Comparison of ENCODE assay signal across 20 mouse cellular contexts in genomic region chr4:134776246-134776645, GRCm38 (mm10). TPM values are rescaled to one million over a fixed set of nuclear protein-coding genes. Genes with fewer than 3 reads are reported as not detected.
DNase-seq lines count a peak whose midpoint lies in the region; ATAC-seq and TF ChIP-seq lines count a peak whose summit lies in the region.
"Had no signal": no experiment of that assay in that cellular context is flagged by ENCODE, and none has a peak within 500 bp of the region (broad histone marks: within the 10 kb centered on the region; RNA-seq: fewer than 3 reads in every experiment).

No protein-coding gene starts in this region.

- no peak for TF ChIP-seq CTCF in kidney, postnatal 0 days (IDR thresholded peaks at IDR 0.05; ENCODE audit: low read depth)

- no peaks in the 10 kb centered on the region for H3K9me3 ChIP-seq in kidney, postnatal 0 days (replicated peaks; ENCODE audit: low read length)
- H3K9me3 ChIP-seq in liver, embryonic 13.5 days (replicated peaks) = no peaks in the 10 kb centered on the region
- H3K9me3 ChIP-seq in liver, embryonic 11.5 days (ENCODE audit: control insufficient read depth, low read length) = no peaks in the 10 kb centered on the region
- H3K9me3 ChIP-seq: embryonic facial prominence, embryonic 12.5 days; forebrain, embryonic 15.5 days; liver, embryonic 12.5 days; lung, embryonic 15.5 days; megakaryocyte, embryonic 14.5 days; midbrain, embryonic 13.5 days had no signal

- peak; percentile 20 for DNase-seq in adrenal gland, postnatal 10 days
- no peak for DNase-seq in adrenal gland, postnatal 25 days
- DNase-seq in kidney, postnatal 0 days (ENCODE audit: low spot score) = peak; percentile 84
- DNase-seq in kidney, adult 11 months = no peak
- no peak for DNase-seq in liver, embryonic 13.5 days
- DNase-seq in liver, embryonic 11.5 days (ENCODE audit: low spot score) = no peak
- peak; percentile 92 for DNase-seq in NIH3T3 (ENCODE audit: low read depth)
- DNase-seq: cerebellum, adult 11-12 months; cerebellum, postnatal 14 days; thymus, adult 18-20 months; thymus, postnatal 36 days had no signal

- H3K4me2 ChIP-seq in kidney, postnatal 0 days (ENCODE audit: low read length) = no peak overlapping the region
- H3K4me2 ChIP-seq in liver, embryonic 13.5 days = no peak overlapping the region
- H3K4me2 ChIP-seq in liver, embryonic 11.5 days = no peak overlapping the region
- H3K4me2 ChIP-seq: embryonic facial prominence, embryonic 12.5 days; forebrain, embryonic 15.5 days; liver, embryonic 12.5 days; lung, embryonic 15.5 days; midbrain, embryonic 13.5 days had no signal

- H3K4me3 ChIP-seq in kidney, postnatal 0 days (replicated peaks; ENCODE audit: low read depth, low read length) = no peak overlapping the region
- no peak overlapping the region for H3K4me3 ChIP-seq in liver, embryonic 13.5 days (replicated peaks)
- H3K4me3 ChIP-seq in liver, embryonic 11.5 days (ENCODE audit: low read depth, low read length) = no peak overlapping the region
- H3K4me3 ChIP-seq: embryonic facial prominence, embryonic 12.5 days; forebrain, embryonic 15.5 days; layer of hippocampus, adult 2 months; liver, embryonic 12.5 days; lung, embryonic 15.5 days; megakaryocyte, embryonic 14.5 days; midbrain, embryonic 13.5 days had no signal

- WGBS in kidney, postnatal 0 days = 37% methylated on average over 7 of the region's 7 CpGs
- 73% methylated on average over 7 of the region's 7 CpGs for WGBS in liver, embryonic 13.5 days (ENCODE audit: insufficient replicate concordance)
- 80% methylated on average over 7 of the region's 7 CpGs for WGBS in liver, embryonic 11.5 days

- no peak overlapping the region for H3K9ac ChIP-seq in kidney, postnatal 0 days (ENCODE audit: low read depth, low read length)
- H3K9ac ChIP-seq in liver, embryonic 13.5 days = 0 out of 2 replicates have a peak overlapping the region, but pooled peaks have one; percentile 11
- no peak overlapping the region for H3K9ac ChIP-seq in liver, embryonic 11.5 days (ENCODE audit: low read depth, low read length)
- H3K9ac ChIP-seq: embryonic facial prominence, embryonic 12.5 days; forebrain, embryonic 15.5 days; lung, embryonic 15.5 days; midbrain, embryonic 13.5 days had no signal

- no peak for ATAC-seq in kidney, postnatal 0 days (replicated peaks; ENCODE audit: low FRiP score, low read depth)
- ATAC-seq in liver, embryonic 13.5 days (ENCODE audit: low read depth) = no peak
- no peak for ATAC-seq in liver, embryonic 11.5 days (replicated peaks; ENCODE audit: low FRiP score)
- ATAC-seq: CD4-positive, CD25-positive, alpha-beta regulatory T cell, adult 4 months; forebrain, embryonic 15.5 days; intestine, embryonic 16.5 days; liver, embryonic 12.5 days; midbrain, embryonic 13.5 days had no signal

- no peaks in the 10 kb centered on the region for H3K36me3 ChIP-seq in kidney, postnatal 0 days (ENCODE audit: insufficient read depth, low read length)
- no peaks in the 10 kb centered on the region for H3K36me3 ChIP-seq in liver, embryonic 13.5 days
- no peaks in the 10 kb centered on the region for H3K36me3 ChIP-seq in liver, embryonic 11.5 days (ENCODE audit: control insufficient read depth, insufficient read depth, low read length)
- H3K36me3 ChIP-seq: embryonic facial prominence, embryonic 12.5 days; forebrain, embryonic 15.5 days; liver, embryonic 12.5 days; lung, embryonic 15.5 days; midbrain, embryonic 13.5 days had no signal

- no peak overlapping the region for H3K27ac ChIP-seq in kidney, postnatal 0 days
- no peak overlapping the region; the same call in 1 of the 2 replicates for H3K27ac ChIP-seq in liver, embryonic 13.5 days
- no peak overlapping the region for H3K27ac ChIP-seq in liver, embryonic 11.5 days (ENCODE audit: low read depth, low read length)
- H3K27ac ChIP-seq: embryonic facial prominence, embryonic 12.5 days; forebrain, embryonic 15.5 days; layer of hippocampus, adult 2 months; midbrain, embryonic 13.5 days had no signal

- no peaks in the 10 kb centered on the region for H3K27me3 ChIP-seq in kidney, postnatal 0 days (ENCODE audit: insufficient read depth, low read length)
- no peaks in the 10 kb centered on the region for H3K27me3 ChIP-seq in liver, embryonic 13.5 days
- no peaks in the 10 kb centered on the region for H3K27me3 ChIP-seq in liver, embryonic 11.5 days (replicated peaks; ENCODE audit: control insufficient read depth, insufficient read depth, low read length)
- H3K27me3 ChIP-seq: embryonic facial prominence, embryonic 12.5 days; forebrain, embryonic 15.5 days; liver, embryonic 12.5 days; lung, embryonic 15.5 days had no signal

- H3K4me1 ChIP-seq in kidney, postnatal 0 days (replicated peaks; ENCODE audit: insufficient read depth, low read length) = 0 out of 2 replicates have a peak, but pooled peaks cover 5% of the 10 kb centered on the region
- peaks cover 70% of the 10 kb centered on the region for H3K4me1 ChIP-seq in liver, embryonic 13.5 days (replicated peaks)
- H3K4me1 ChIP-seq in liver, embryonic 11.5 days (replicated peaks; ENCODE audit: control insufficient read depth, insufficient read depth, low read length) = peaks cover 42% of the 10 kb centered on the region
- H3K4me1 ChIP-seq: forebrain, embryonic 15.5 days had no signal

RNA-seq across cellular contexts. Expression of gene Ldlrap1, which starts 8.4 kb away (rescaled TPM):
- 10 to 100 TPM; 37.3 to 48.9 TPM for total RNA-seq in adrenal gland, postnatal 10 days (2021)
- total RNA-seq in adrenal gland, postnatal 25 days (2021) = 42.4 and 43.3 TPM in 2 replicates
- polyA plus RNA-seq in kidney, postnatal 0 days (2015; fragmentation: Nextera tagmentation; extraction: Ambion mirVana) = 21.2 and 21.3 TPM in 2 replicates
- polyA plus RNA-seq in liver, embryonic 13.5 days (2015; fragmentation: Nextera tagmentation; extraction: Ambion mirVana) = 20.3 and 23.1 TPM in 2 replicates
- polyA plus RNA-seq in liver, embryonic 11.5 days (2014; fragmentation: Nextera tagmentation; extraction: Ambion mirVana) = 32.2 and 33.3 TPM in 2 replicates

Comparison
In these comparisons a context has a peak if more than half of its experiments do, and no peak if none do; other contexts are left out.
1. DNase-seq: peak in adrenal gland, postnatal 10 days (single experiment), kidney, postnatal 0 days (single experiment) and NIH3T3 (single experiment); none in adrenal gland, postnatal 25 days (single experiment), kidney, adult 11 months (single experiment), liver, embryonic 13.5 days (single experiment) and liver, embryonic 11.5 days (single experiment).